Mouse (Mus musculus) cortical plate, adult 2 months (tissue): ENCODE results near the gene Colq. TPM values are rescaled to one million over a fixed set of nuclear protein-coding genes. Genes with fewer than 3 reads are reported as not detected.

ENCODE experiments used
- H3K27ac ChIP-seq: fragments of 200-500 bp; 2 replicates; pipeline ENCODE4 v1.5.1; 2012; ENCODE audit warnings: low read length, control low read depth, inconsistent platforms; ENCODE audit not compliant: insufficient read depth
- H3K4me1 ChIP-seq: fragments of 200-500 bp; 2 replicates; pipeline ENCODE4 v1.6.1; 2011; ENCODE audit warnings: low read length; ENCODE audit not compliant: control insufficient read depth, insufficient read depth
- H3K4me3 ChIP-seq: fragments of 200-500 bp; 2 replicates; pipeline ENCODE4 v1.5.1; 2011; ENCODE audit warnings: mild to moderate bottlenecking, low read length, control low read depth; ENCODE audit not compliant: insufficient read depth
- CTCF ChIP-seq: fragments of 200-500 bp; IDR thresholded peaks from 2 replicates; pipeline ENCODE4 v1.5.1; 2011; ENCODE audit warnings: mild to moderate bottlenecking, control low read depth, low read length; ENCODE audit not compliant: insufficient read depth; ENCODE audit errors: extremely low read depth
- POLR2A ChIP-seq: fragments of 200-500 bp; IDR thresholded peaks from 2 replicates; pipeline ENCODE4 v1.6.1; 2011; ENCODE audit warnings: mild to moderate bottlenecking, low read length, control low read depth; ENCODE audit not compliant: insufficient read depth; ENCODE audit errors: extremely low read depth
- polyA plus RNA-seq: library from polyadenylated mRNA; depleted of rRNA; stranded (reverse); fragments of >200 nt; gene quantifications from 2 replicates; pipeline ENCODE4 v1.2.3, GENCODE M21; 2012

Colq gene
- polyA plus RNA-seq, 1 experiment = 0.84 TPM

DNA sequence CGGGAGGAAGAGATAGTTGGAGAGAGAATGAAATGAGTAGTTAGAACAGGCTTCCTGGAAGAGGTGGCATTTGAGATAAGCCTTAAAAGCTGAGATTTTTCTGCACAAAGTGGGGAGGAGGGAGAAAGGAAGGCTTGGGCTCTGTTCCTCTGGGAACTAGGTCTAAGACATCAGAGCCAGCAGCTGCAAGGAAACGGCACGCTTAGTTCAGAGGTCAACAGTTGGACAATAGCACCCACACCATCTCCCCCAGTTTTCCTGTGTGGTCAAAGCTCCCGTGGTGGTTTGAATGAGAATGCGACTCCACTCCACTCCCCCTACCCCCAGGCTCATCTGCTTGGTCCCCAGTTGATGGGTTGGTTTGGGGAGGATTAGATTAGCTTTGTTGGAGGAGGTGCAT lies 31.9 kb downstream of the Colq start:
- TF ChIP-seq CTCF = no peak
- no peak for TF ChIP-seq POLR2A
- Histone ChIP-seq H3K4me1 (no peaks in the 10 kb centered on the region), H3K27ac (no peak overlapping the region), H3K4me3 (no peak overlapping the region)

DNA sequence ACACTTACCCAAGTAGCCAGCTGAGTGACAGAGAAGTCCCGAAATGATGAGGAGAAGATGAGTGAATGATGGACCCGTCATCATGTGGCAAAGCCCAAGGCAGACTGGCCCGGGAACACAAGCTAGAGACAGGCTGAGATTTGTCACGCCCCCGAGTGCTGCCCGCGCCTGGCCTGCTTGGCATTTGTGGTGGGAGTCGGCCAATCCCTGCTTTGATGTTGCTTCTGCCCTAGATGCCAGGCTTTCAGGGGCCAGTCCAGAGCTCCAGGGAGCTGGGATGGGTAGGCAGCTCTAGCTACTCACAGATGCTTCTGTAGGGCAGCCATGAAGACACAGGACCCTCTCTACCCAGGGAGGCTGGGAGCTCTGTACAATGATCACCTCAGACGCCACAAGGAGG lies 33.4 kb downstream of the Colq start:
- Histone ChIP-seq H3K27ac (no peak overlapping the region), H3K4me1 (no peaks in the 10 kb centered on the region), H3K4me3 (no peak overlapping the region)
- TF ChIP-seq CTCF = no peak
- no peak for TF ChIP-seq POLR2A

DNA sequence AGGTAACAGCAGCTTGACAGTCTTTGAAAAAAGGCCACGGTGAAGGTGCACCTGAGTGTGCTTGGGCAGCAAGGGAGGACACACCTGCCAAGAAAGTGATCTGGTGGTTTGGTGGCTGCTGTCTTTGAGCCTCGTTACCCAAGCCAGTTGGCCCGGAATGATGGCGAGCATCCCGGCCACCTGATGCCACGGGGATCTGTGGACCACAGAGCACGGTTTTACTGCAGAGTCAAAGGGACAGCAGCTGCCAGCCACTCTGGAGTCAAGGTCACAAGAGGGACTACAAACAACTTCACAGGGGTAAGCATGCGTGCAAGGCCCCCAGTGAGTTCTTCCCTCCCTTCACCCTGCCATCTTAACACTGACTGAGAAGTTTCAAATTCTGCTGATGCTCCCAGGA lies 33.9 kb downstream of the Colq start:
- no peaks in the 10 kb centered on the region for H3K4me1 ChIP-seq
- H3K27ac ChIP-seq = no peak overlapping the region
- TF ChIP-seq POLR2A (no peak), CTCF (no peak)
- H3K4me3 ChIP-seq = no peak overlapping the region

DNA sequence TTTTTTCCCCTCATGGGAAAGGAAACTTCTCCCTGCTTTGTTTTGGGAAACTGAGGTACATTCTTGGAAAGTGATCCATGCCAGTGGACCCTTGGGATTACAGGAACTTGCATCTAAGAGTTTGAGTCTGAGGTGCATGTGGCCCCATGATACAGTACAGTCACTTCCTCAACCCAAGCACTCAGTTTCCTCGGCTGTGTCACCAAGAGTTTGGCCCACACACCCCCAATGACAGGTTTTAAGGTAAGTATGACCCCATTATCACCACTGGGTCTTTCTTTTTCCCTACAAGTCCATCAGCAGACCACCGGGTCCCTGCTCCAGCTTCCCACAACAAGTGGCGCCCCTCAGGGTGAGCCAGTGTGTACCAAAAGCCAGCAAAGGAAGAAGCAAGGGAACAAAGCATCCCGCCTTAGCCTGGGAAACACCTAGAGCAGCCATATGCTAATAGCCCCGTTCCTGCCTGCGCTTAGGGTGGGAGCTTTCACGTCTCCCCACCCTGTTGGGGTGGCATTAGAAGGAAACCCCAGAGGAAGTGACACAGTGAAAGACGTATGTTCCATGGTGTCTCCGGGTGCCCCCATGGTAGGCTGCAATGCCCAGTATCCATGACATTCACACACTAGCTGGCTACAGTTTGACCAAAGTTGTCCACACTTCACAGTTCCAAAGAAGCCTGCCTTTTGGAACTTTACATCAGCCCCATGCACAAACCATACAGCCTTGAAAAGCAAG lies 34.5 kb downstream of the Colq start:
- no peaks in the 10 kb centered on the region for H3K4me1 ChIP-seq
- H3K27ac ChIP-seq = no peak overlapping the region
- no peak for TF ChIP-seq CTCF
- TF ChIP-seq POLR2A = no peak
- H3K4me3 ChIP-seq = no peak overlapping the region

DNA sequence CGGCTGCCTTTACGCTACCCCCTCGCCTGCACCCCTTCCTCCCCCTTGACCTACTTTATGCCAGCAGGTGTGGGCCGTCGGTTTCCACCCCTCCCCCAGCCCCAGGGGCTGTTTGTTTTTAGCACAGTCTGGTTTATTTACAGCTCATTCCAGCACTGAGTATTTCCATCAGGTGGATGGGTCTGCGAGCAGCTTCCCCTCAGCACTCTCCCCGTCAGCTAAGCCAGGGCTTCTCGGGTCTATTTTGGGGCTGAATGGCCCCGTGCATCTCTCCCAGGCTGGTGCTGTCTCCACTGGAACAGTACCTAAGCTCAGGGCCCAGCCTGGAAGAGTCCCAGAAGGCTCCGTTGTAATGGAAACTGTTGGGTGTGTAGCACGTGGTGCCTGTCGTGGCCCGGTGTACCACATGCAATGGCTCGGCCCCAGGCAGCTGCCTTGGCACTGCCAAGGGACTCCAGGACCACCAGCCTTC lies 35.1 kb downstream of the Colq start:
- H3K4me3 ChIP-seq = no peak overlapping the region
- no peak for TF ChIP-seq CTCF
- no peak overlapping the region for H3K27ac ChIP-seq
- no peaks in the 10 kb centered on the region for H3K4me1 ChIP-seq

DNA sequence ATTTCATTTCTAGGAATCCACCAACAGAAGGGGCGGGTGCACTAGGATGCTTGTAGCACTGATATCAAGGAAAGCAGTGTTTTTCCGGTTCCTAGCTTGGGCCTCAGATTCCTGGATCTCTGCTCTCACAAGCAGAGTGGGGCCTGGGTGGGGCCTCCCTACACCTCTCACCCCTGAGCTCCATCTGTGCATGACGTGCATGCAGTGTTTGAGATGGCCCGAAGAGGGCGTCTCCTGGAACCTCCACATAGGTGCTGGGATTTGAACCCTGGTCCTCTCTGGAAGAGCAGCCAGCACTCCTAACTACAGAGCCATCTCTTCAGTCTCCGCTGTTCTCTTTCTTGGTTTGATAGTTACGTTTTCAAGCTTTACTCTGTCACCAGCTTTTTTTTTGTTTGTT lies 36.1 kb downstream of the Colq start:
- Histone ChIP-seq H3K4me1 (no peaks in the 10 kb centered on the region), H3K27ac (no peak overlapping the region), H3K4me3 (no peak overlapping the region)
- no peak for TF ChIP-seq CTCF
- TF ChIP-seq POLR2A = no peak

DNA sequence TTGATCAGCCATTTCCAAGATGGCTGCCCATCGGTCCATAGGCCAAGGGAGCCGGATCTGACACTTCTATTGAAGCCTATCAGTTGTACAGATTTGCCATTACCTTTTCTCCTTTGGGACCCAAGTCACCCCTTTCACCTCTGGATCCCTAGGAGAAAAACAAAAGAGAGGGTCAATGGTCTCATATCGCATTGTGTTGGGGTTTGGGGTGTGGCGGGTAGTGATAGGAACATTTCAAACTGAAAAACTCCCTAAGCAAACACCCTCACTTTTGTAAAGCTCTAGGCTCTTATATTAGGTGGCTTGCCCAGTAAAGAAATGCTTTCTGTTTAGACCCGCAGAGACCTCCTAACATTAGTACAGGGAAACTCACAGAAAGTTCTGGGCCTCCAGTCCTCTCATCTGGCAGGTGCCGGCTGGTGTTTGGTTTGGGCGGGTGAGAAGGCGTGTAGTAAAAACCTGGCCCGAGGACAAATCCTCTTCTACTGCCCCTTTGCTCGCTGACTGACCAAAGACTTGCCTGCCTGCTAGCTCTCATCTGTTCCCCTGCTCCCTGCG lies 47.2 kb downstream of the Colq start:
- no peak for TF ChIP-seq POLR2A
- TF ChIP-seq CTCF = no peak
- H3K4me3 ChIP-seq = no peak overlapping the region
- no peak overlapping the region for H3K27ac ChIP-seq

DNA sequence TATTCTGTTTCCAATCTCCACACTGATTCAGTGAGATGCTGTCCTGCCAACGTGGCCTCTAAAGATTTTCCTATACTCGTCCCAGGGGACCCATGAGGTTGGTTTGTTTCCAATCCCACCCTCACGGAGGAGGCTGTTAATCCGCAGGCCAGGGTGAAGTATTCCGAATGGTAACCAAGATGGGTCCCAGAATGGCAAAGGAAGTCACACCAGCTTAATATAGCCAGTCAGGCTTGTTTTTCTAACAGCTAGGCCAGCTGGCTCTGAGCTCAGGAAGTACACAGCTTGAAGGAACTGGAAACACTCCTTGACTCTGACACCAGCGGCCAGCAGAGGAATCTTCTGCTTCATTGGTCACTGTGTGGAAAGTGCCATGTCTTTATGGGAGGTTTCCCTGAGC lies 53.8 kb downstream of the Colq start:
- Histone ChIP-seq H3K4me1 (no peaks in the 10 kb centered on the region), H3K4me3 (no peak overlapping the region), H3K27ac (no peak overlapping the region)
- TF ChIP-seq CTCF (no peak), POLR2A (no peak)

More for the DNA sequence above, 47.2 kb downstream of the Colq start:
- no peaks in the 10 kb centered on the region for H3K4me1 ChIP-seq

DNA sequence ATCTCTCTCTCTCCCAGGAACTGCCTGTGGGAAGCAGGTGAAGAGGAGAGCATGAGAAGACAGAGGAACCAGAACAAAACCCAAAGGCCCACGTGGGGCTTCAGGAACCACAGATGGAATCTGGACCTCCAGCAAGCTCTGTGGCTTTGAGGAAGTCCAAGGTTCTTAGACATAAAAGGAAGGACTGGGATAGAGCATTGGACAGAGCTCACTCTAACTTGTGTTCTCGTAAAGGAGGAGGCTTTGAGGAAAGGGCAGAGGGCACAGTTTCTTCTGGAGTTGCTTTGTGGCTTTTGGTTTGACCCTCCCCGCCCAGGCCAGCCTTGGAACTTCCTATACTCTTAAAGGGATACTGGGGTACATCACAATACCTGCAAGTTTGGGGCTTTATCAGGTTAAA lies 58.5 kb downstream of the Colq start:
- no peaks in the 10 kb centered on the region for H3K4me1 ChIP-seq
- no peak overlapping the region for H3K27ac ChIP-seq
- TF ChIP-seq CTCF (no peak), POLR2A (no peak)
- no peak overlapping the region for H3K4me3 ChIP-seq

DNA sequence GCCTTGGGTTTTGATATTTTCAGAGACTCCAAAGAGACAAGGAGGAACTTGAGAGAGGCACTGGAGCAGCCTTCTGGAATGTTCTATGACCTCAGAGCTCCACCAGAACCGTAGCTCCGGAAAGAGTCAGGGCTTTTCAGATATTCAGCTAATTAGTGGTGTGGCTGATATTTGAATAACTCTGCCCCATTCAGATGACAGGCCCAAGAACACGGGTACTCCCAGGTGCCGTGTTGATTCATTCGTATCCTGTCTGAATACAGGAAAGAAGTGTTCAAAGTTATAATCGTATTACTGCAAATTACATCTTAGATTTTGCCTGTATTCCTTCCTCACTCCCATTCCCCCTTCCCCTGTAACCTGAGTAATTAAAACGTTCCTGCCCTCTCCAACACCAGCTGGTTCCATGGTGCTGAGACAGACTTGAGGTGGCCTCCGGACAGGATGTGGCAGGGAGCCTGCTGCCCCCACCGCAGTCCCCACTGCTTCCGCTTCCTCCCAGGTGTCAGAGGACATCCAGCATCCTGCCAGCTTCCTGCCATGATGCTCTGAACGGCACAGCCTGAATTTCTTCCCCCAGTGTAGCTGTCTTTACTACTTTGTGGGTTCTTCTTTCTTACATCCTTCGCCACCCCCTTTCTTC lies 59.5 kb downstream of the Colq start:
- TF ChIP-seq POLR2A (no peak), CTCF (no peak)
- H3K4me1 ChIP-seq = no peaks in the 10 kb centered on the region
- no peak overlapping the region for H3K4me3 ChIP-seq
- no peak overlapping the region for H3K27ac ChIP-seq
